Mouse (Mus musculus) megakaryocyte, embryonic 14.5 days (primary cell): ENCODE results near the gene Mrpl4.

ENCODE experiments used
- FLI1 ChIP-seq: IDR thresholded peaks from 2 replicates; pipeline ENCODE4 v1.6.1; 2012; ENCODE audit warnings: low read length, inconsistent platforms, mixed read lengths
- GATA1 ChIP-seq: IDR thresholded peaks from 3 replicates; pipeline ENCODE4 v1.6.1; 2012; ENCODE audit warnings: mixed read lengths, low read length, inconsistent platforms, borderline replicate concordance

GRCm38 (mm10) chr9:21033136-21033535 is 30.6 kb downstream of the Mrpl4 start:
- TF ChIP-seq GATA1, result no peak
- no peak for TF ChIP-seq FLI1
